Mouse (Mus musculus) heart, postnatal 0 days (tissue): ENCODE measurements around the gene Ldlrad3. TPM values are rescaled to one million over a fixed set of nuclear protein-coding genes. Genes with fewer than 3 reads are reported as not detected.

Experiments
- ATAC-seq: fragments of 200-750 bp; cut with Nextera tagmentation; 2 replicates; pipeline ENCODE4 v1.8.0; 2017; ENCODE audit warnings: low read depth, moderate number of reproducible peaks, moderate library complexity; ENCODE audit not compliant: insufficient read depth
- DNase-seq: peaks from one replicate; pipeline ENCODE4 v3.0.0-alpha.2; 2016; ENCODE audit warnings: low spot score
- H3K27ac ChIP-seq: fragments of 300-500 bp; sonication (generic); 2 replicates; pipeline ENCODE4 v1.5.1; 2014; ENCODE audit warnings: low read depth, mild to moderate bottlenecking
- H3K27me3 ChIP-seq: fragments of 300-500 bp; sonication (generic); 2 replicates; pipeline ENCODE4 v1.6.1; 2014; ENCODE audit warnings: low read length, mixed read lengths; ENCODE audit not compliant: control insufficient read depth, insufficient read depth
- H3K36me3 ChIP-seq: fragments of 300-500 bp; sonication (generic); replicated peaks from 2 replicates; pipeline ENCODE4 v1.6.1; 2014; ENCODE audit warnings: low read length, mixed read lengths; ENCODE audit not compliant: control insufficient read depth, insufficient read depth
- H3K4me1 ChIP-seq: fragments of 300-500 bp; sonication (generic); 2 replicates; pipeline ENCODE4 v1.6.1; 2014; ENCODE audit warnings: antibody characterized with exemption; ENCODE audit not compliant: control insufficient read depth, insufficient read depth
- H3K4me2 ChIP-seq: fragments of 300-500 bp; sonication (generic); 2 replicates; pipeline ENCODE4 v1.6.1; 2014; ENCODE audit warnings: low read depth, mild to moderate bottlenecking, low read length, moderate library complexity
- H3K4me3 ChIP-seq: fragments of 300-500 bp; sonication (generic); 2 replicates; pipeline ENCODE4 v1.5.1; 2014; ENCODE audit warnings: low read depth, low read length
- H3K9ac ChIP-seq: fragments of 300-500 bp; sonication (generic); replicated peaks from 2 replicates; pipeline ENCODE4 v1.6.1; 2014; ENCODE audit warnings: low read depth, low read length, mixed read lengths
- H3K9me3 ChIP-seq: fragments of 300-500 bp; sonication (generic); replicated peaks from 2 replicates; pipeline ENCODE4 v1.6.1; 2016; ENCODE audit warnings: low read length; ENCODE audit not compliant: control insufficient read depth
- CTCF ChIP-seq: IDR thresholded peaks from 2 replicates; pipeline ENCODE4 v1.5.1; 2016; ENCODE audit warnings: antibody characterized with exemption, control low read depth, low read depth
- EP300 ChIP-seq: IDR thresholded peaks from 2 replicates; pipeline ENCODE4 v1.6.1; 2016; ENCODE audit warnings: antibody characterized with exemption, low read depth
- WGBS: fragments of 180-500 bp; shearing (Covaris S2); extraction: QIAGEN DNeasy Blood & Tissue Kit; methylation state at CpG from one replicate; pipeline ENCODE4 v1.1.7; 2014; 5-methylcytosine and 5-hydroxymethylcytosine counted together
- polyA plus RNA-seq: library from polyadenylated mRNA; unstranded; fragments of >200 nt; fragmentation: Nextera tagmentation; extraction: Ambion mirVana; gene quantifications from 2 replicates; pipeline ENCODE4 v1.2.1, GENCODE M21; 2015
- total RNA-seq: library from RNA; depleted of rRNA; stranded (reverse); fragments of >200 nt; gene quantifications from 2 replicates; pipeline ENCODE4 v1.2.3, GENCODE M21; 2014; ENCODE audit warnings: low replicate concordance

The Ldlrad3 gene
- total and polyA plus RNA-seq, 2 experiments from 2014 or later: 3.5 to 5.4 TPM

- H3K27ac ChIP-seq: no peak overlapping the region
- H3K4me2 ChIP-seq: no peak overlapping the region
- WGBS: 76% methylated on average over 6 of the region's 6 CpGs
- no peaks in the 10 kb centered on the region for H3K27me3 ChIP-seq
- DNase-seq (no peak), ATAC-seq (no peak)
- no peaks in the 10 kb centered on the region for H3K4me1 ChIP-seq
- H3K4me3 ChIP-seq: no peak overlapping the region
- H3K9ac ChIP-seq: no peak overlapping the region
- H3K36me3 ChIP-seq: no peaks in the 10 kb centered on the region
- no peaks in the 10 kb centered on the region for H3K9me3 ChIP-seq
- TF ChIP-seq EP300: no peak
- TF ChIP-seq CTCF: no peak
These were observed 156.0 kb downstream of the Ldlrad3 start for GRCm38 (mm10) chr2:102030152-102030551.

- 79% methylated on average over 5 of the region's 5 CpGs for WGBS
- Histone ChIP-seq H3K27me3 (no peaks in the 10 kb centered on the region), H3K9me3 (no peaks in the 10 kb centered on the region), H3K4me1 (no peaks in the 10 kb centered on the region), H3K36me3 (no peaks in the 10 kb centered on the region), H3K4me2 (no peak overlapping the region), H3K9ac (no peak overlapping the region), H3K4me3 (no peak overlapping the region), H3K27ac (no peak overlapping the region)
- ATAC-seq (no peak), DNase-seq (no peak)
- TF ChIP-seq EP300 (no peak), CTCF (no peak)
These were observed 156.5 kb downstream of the Ldlrad3 start for GRCm38 (mm10) chr2:102029682-102030081.

GRCm38 (mm10) chr2:102027265-102027664 is 158.9 kb downstream of the Ldlrad3 start:
- DNase-seq: no peak
- Histone ChIP-seq H3K4me2 (no peak overlapping the region), H3K27ac (no peak overlapping the region), H3K36me3 (no peaks in the 10 kb centered on the region), H3K4me1 (no peaks in the 10 kb centered on the region), H3K9me3 (no peaks in the 10 kb centered on the region), H3K27me3 (0 out of 2 replicates have a peak, but pooled peaks cover 2% of the 10 kb centered on the region), H3K4me3 (no peak overlapping the region), H3K9ac (no peak overlapping the region)
- TF ChIP-seq CTCF (no peak), EP300 (no peak)
- ATAC-seq: no peak
- WGBS: 81% methylated on average over 7 of the region's 7 CpGs

- no peaks in the 10 kb centered on the region for H3K36me3 ChIP-seq
- 90% methylated on average over 9 of the region's 9 CpGs for WGBS
- H3K9me3 ChIP-seq: no peaks in the 10 kb centered on the region
- H3K4me3 ChIP-seq: no peak overlapping the region
- H3K4me2 ChIP-seq: no peak overlapping the region
- ATAC-seq: no peak
- no peak for TF ChIP-seq CTCF
- H3K27ac ChIP-seq: no peak overlapping the region
- H3K9ac ChIP-seq: no peak overlapping the region
- H3K4me1 ChIP-seq: no peaks in the 10 kb centered on the region; the same call in 1 of the 2 replicates
- H3K27me3 ChIP-seq: 0 out of 2 replicates have a peak, but pooled peaks cover 2% of the 10 kb centered on the region
- no peak for DNase-seq
These were observed 160.0 kb downstream of the Ldlrad3 start for GRCm38 (mm10) chr2:102026156-102026555.

GRCm38 (mm10) chr2:102024483-102024882 is 161.7 kb downstream of the Ldlrad3 start:
- Histone ChIP-seq H3K4me2 (no peak overlapping the region), H3K36me3 (no peaks in the 10 kb centered on the region), H3K27me3 (0 out of 2 replicates have a peak, but pooled peaks cover 2% of the 10 kb centered on the region), H3K9me3 (no peaks in the 10 kb centered on the region), H3K9ac (no peak overlapping the region), H3K4me1 (no peaks in the 10 kb centered on the region; the same call in 1 of the 2 replicates), H3K27ac (no peak overlapping the region), H3K4me3 (no peak overlapping the region)
- TF ChIP-seq EP300: no peak
- DNase-seq (no peak), ATAC-seq (no peak)
- WGBS: 75% methylated on average over 8 of the region's 8 CpGs

GRCm38 (mm10) chr2:102021371-102022084 is 164.7 kb downstream of the Ldlrad3 start:
- no peak for ATAC-seq
- no peak for DNase-seq

More at GRCm38 (mm10) chr2:102021371-102022084, 164.7 kb downstream of the Ldlrad3 start:
- Histone ChIP-seq H3K27me3 (0 out of 2 replicates have a peak, but pooled peaks cover 2% of the 10 kb centered on the region), H3K9ac (no peak overlapping the region), H3K36me3 (no peaks in the 10 kb centered on the region), H3K9me3 (no peaks in the 10 kb centered on the region), H3K4me1 (no peaks in the 10 kb centered on the region; the same call in 1 of the 2 replicates), H3K4me3 (no peak overlapping the region), H3K4me2 (no peak overlapping the region), H3K27ac (no peak overlapping the region)
- TF ChIP-seq CTCF (no peak), EP300 (no peak)
- WGBS: 42% methylated on average over 11 of the region's 11 CpGs
